Mouse (Mus musculus) CH12.LX (cell line): Measurements from ENCODE around the gene Ehd1. TPM values are rescaled to one million over a fixed set of nuclear protein-coding genes. Genes with fewer than 3 reads are reported as not detected.

Experiments
- DNase-seq: peaks from one replicate; pipeline ENCODE4 v3.0.0-alpha.2; 2013; ENCODE audit errors: extremely low read depth
- H3K27ac ChIP-seq: 2 replicates; pipeline ENCODE4 v1.5.1; 2012; ENCODE audit warnings: low read depth, mild to moderate bottlenecking, control low read depth, moderate library complexity; ENCODE audit not compliant: insufficient read depth
- H3K27me3 ChIP-seq: replicated peaks from 2 replicates; pipeline ENCODE3; 2012; ENCODE audit warnings: inconsistent platforms
- H3K36me3 ChIP-seq, 2 experiments: replicated peaks in 1 of 2; 2 replicates each; pipeline versions ENCODE3 to v1.6.1; 2012; ENCODE audit warnings: inconsistent platforms in 1 of 2, low read length in 1 of 2, mild to moderate bottlenecking in 1 of 2, mixed read lengths in 1 of 2, moderate library complexity in 1 of 2; ENCODE audit not compliant: control insufficient read depth in 1 of 2, insufficient read depth in 1 of 2
- H3K4me1 ChIP-seq, 2 experiments: 2 replicates each; pipeline ENCODE4 v1.6.1; 2012; ENCODE audit warnings: inconsistent platforms in 1 of 2, moderate library complexity in 1 of 2; ENCODE audit not compliant: insufficient read depth in 2 of 2, control insufficient read depth in 1 of 2
- H3K4me2 ChIP-seq: 2 replicates; pipeline ENCODE4 v1.6.1; 2012; ENCODE audit warnings: low read depth, mild to moderate bottlenecking, control low read depth; ENCODE audit not compliant: poor library complexity, insufficient read depth, severe bottlenecking
- H3K4me3 ChIP-seq, 3 experiments: fragments of 150-350 bp in 1 of 3; sonication (generic) in 1 of 3; replicated peaks in 1 of 3; 2 replicates each; pipeline versions ENCODE3 to v1.5.1; 2011 to 2012; ENCODE audit warnings: low read depth in 2 of 3, low read length in 2 of 3, mild to moderate bottlenecking in 2 of 3, moderate library complexity in 2 of 3, control low read depth in 1 of 3, improper control_type of control experiment in 1 of 3, inconsistent platforms in 1 of 3, mixed read lengths in 1 of 3; ENCODE audit not compliant: poor library complexity in 1 of 3
- H3K79me2 ChIP-seq: replicated peaks from 2 replicates; pipeline ENCODE4 v1.6.1; 2012; ENCODE audit warnings: mild to moderate bottlenecking, moderate library complexity; ENCODE audit not compliant: control insufficient read depth, poor library complexity, insufficient read depth, severe bottlenecking; ENCODE audit errors: extremely low read depth
- H3K9ac ChIP-seq: 2 replicates; pipeline ENCODE4 v1.6.1; 2012; ENCODE audit warnings: low read depth, mild to moderate bottlenecking, control low read depth, moderate library complexity; ENCODE audit not compliant: insufficient read depth
- H3K9me3 ChIP-seq: replicated peaks from 2 replicates; pipeline ENCODE3; 2012; ENCODE audit warnings: low read length, inconsistent platforms, mixed read lengths
- BHLHE40 ChIP-seq: IDR thresholded peaks from 2 replicates; pipeline ENCODE4 v1.6.1; 2011; ENCODE audit warnings: mild to moderate bottlenecking, low read depth, low read length, improper control_type of control experiment
- CTCF ChIP-seq, 2 experiments: IDR thresholded peaks in 1 of 2; conservative IDR thresholded peaks in 1 of 2; 2 replicates each; pipeline ENCODE4 v1.5.1; 2011 to 2012; ENCODE audit warnings: low read depth in 2 of 2, low read length in 2 of 2, improper control_type of control experiment in 1 of 2, inconsistent platforms in 1 of 2, mild to moderate bottlenecking in 1 of 2, moderate library complexity in 1 of 2
- E2F4 ChIP-seq: IDR thresholded peaks from 2 replicates; pipeline ENCODE4 v1.6.1; 2011; ENCODE audit warnings: low read depth, low read length, improper control_type of control experiment; ENCODE audit not compliant: insufficient replicate concordance
- JUND ChIP-seq: conservative IDR thresholded peaks from 2 replicates; pipeline ENCODE4 v1.6.1; 2011; ENCODE audit warnings: low read depth, low read length, improper control_type of control experiment
- MAX ChIP-seq: IDR thresholded peaks from 2 replicates; pipeline ENCODE4 v1.6.1; 2011; ENCODE audit warnings: low read length, improper control_type of control experiment
- MEF2A ChIP-seq: IDR thresholded peaks from 2 replicates; pipeline ENCODE4 v1.6.1; 2014; ENCODE audit warnings: low read depth, mild to moderate bottlenecking, inconsistent platforms, low read length, improper control_type of control experiment, borderline replicate concordance
- MXI1 ChIP-seq: IDR thresholded peaks from 2 replicates; pipeline ENCODE4 v1.6.1; 2011; ENCODE audit warnings: mild to moderate bottlenecking, low read depth, low read length, improper control_type of control experiment
- PAX5 ChIP-seq: IDR thresholded peaks from 2 replicates; pipeline ENCODE4 v1.6.1; 2012; ENCODE audit warnings: low read length, inconsistent platforms, mixed read lengths
- SIN3A ChIP-seq: IDR thresholded peaks from 2 replicates; pipeline ENCODE4 v1.6.1; 2012; ENCODE audit warnings: low read length, improper control_type of control experiment, inconsistent platforms
- SMC3 ChIP-seq: IDR thresholded peaks from 2 replicates; pipeline ENCODE4 v1.6.1; 2011; ENCODE audit warnings: low read depth, low read length, improper control_type of control experiment
- USF1 ChIP-seq: IDR thresholded peaks from 2 replicates; pipeline ENCODE4 v1.6.1; 2014; ENCODE audit warnings: low read depth, mild to moderate bottlenecking, inconsistent platforms, low read length, improper control_type of control experiment
- USF2 ChIP-seq: conservative IDR thresholded peaks from 2 replicates; pipeline ENCODE4 v1.6.1; 2011; ENCODE audit warnings: low read depth, low read length, improper control_type of control experiment
- ZC3H11A ChIP-seq: IDR thresholded peaks from 2 replicates; pipeline ENCODE4 v1.6.1; 2012; ENCODE audit warnings: low read depth, mild to moderate bottlenecking, inconsistent platforms, low read length, improper control_type of control experiment
- ZKSCAN1 ChIP-seq: IDR thresholded peaks from 2 replicates; pipeline ENCODE4 v1.6.1; 2012; ENCODE audit warnings: low read depth, inconsistent platforms, low read length, improper control_type of control experiment, borderline replicate concordance
- ZMIZ1 ChIP-seq: IDR thresholded peaks from 2 replicates; pipeline ENCODE4 v1.6.1; 2012; ENCODE audit warnings: low read depth, mild to moderate bottlenecking, inconsistent platforms, low read length, improper control_type of control experiment
- ZNF384 ChIP-seq: IDR thresholded peaks from 2 replicates; pipeline ENCODE4 v1.6.1; 2012; ENCODE audit warnings: low read depth, low read length, improper control_type of control experiment, inconsistent platforms
- dilution Hi-C: fragments of 300-500 bp; cut with MboI; formaldehyde crosslinking; loops from 2 replicates; pipeline ENCODE4 v1.14.3; 2020; ENCODE audit warnings: low sequenced_read_pairs; ENCODE audit not compliant: extremely low pct_unique_long_range_greater_than_20kb, extremely low pct_ligation_motif_present
- in situ Hi-C: fragments of 300-500 bp; cut with MboI; formaldehyde crosslinking; loops from 3 replicates; pipeline ENCODE4 v1.14.3; 2019; ENCODE audit warnings: low sequenced_read_pairs, low pct_ligation_motif_present, low pct_unique_long_range_greater_than_20kb, mixed read lengths
- polyA plus RNA-seq: library from polyadenylated mRNA; unstranded; fragments of >175 nt; gene quantifications from 2 replicates; pipeline ENCODE4 v1.2.1, GENCODE M21; 2012; ENCODE audit warnings: low read depth; ENCODE audit not compliant: insufficient read length
- total RNA-seq, 2 experiments: library from RNA; depleted of rRNA; stranded (reverse); fragments of 300-350 nt in 1 of 2; fragments of >200 nt in 1 of 2; gene quantifications; 2 replicates each; pipeline ENCODE4 v1.2.3; 2012 to 2014

Gene Ehd1
- total and polyA plus RNA-seq, 3 experiments = 131 to 400 (median 245) TPM

DNA sequence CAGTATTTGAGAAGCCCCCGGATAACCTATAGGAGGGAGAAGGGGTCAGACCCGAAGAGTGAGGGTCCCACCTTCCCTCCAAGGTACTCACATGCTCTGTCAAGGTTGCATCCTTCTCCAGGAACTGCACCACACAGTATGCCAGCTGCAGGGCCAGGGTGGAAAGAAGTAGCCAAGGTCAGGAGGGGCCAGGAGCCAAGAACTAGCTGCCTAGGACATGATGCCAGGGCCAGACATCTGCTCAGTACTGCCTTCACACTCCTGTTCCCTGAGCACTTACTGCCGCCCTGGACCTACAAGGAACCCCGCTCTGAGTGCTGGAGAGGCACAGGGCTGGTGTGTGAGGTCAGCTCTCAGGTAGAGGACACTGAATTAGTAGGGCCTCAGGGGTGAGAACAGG is 46.1 kb upstream of the Ehd1 start:
- H3K27me3 ChIP-seq = no peaks in the 10 kb centered on the region
- TF ChIP-seq USF2 = no peak
- no peak for TF ChIP-seq PAX5
- no peak for TF ChIP-seq MXI1
- TF ChIP-seq E2F4 = no peak
- TF ChIP-seq BHLHE40 = no peak
- TF ChIP-seq USF1 = no peak
- TF ChIP-seq SIN3A = no peak
- no peak for TF ChIP-seq SMC3
- no peak for TF ChIP-seq JUND
- TF ChIP-seq ZNF384 = no peak
- no peak for TF ChIP-seq MEF2A
- TF ChIP-seq, all 38 proteins: peak for 0
- H3K27ac ChIP-seq = no peak overlapping the region
- in situ Hi-C loops (loop anchor here (5.0 kb wide), 1 partner anchor 73 kb away; no protein-coding TSS in a partner anchor), dilution Hi-C loops (no loop called here)
- peaks cover 14 to 40% of the 10 kb centered on the region in 2 experiments for H3K36me3 ChIP-seq
- no peak overlapping the region for H3K9ac ChIP-seq
- H3K4me1 ChIP-seq = peaks cover 2 to 27% of the 10 kb centered on the region in 2 experiments; a peak in 2 of 4 replicates
- no peak for DNase-seq
- H3K79me2 ChIP-seq = no peaks in the 10 kb centered on the region
- no peak overlapping the region for H3K4me2 ChIP-seq
- no peak overlapping the region for H3K4me3 ChIP-seq
- H3K9me3 ChIP-seq = no peaks in the 10 kb centered on the region

GRCm38 (mm10) chr19:6231036-6231435 is 45.5 kb upstream of the Ehd1 start:
- dilution Hi-C loops (no loop called here), in situ Hi-C loops (loop anchor here (5.0 kb wide), 1 partner anchor 74 kb away; no protein-coding TSS in a partner anchor)
- Histone ChIP-seq H3K27me3 (no peaks in the 10 kb centered on the region), H3K27ac (no peak overlapping the region), H3K9me3 (no peaks in the 10 kb centered on the region), H3K4me1 (peaks cover 2 to 24% of the 10 kb centered on the region in 2 experiments; a peak in 2 of 4 replicates), H3K9ac (no peak overlapping the region), H3K4me2 (no peak overlapping the region), H3K79me2 (no peaks in the 10 kb centered on the region), H3K4me3 (no peak overlapping the region), H3K36me3 (peaks cover 14 to 40% of the 10 kb centered on the region in 2 experiments)
- no peak for TF ChIP-seq ZMIZ1
- TF ChIP-seq MAX = no peak
- TF ChIP-seq ZKSCAN1 = no peak
- no peak for TF ChIP-seq ZC3H11A
- TF ChIP-seq CTCF (conservative IDR thresholded peaks at IDR 0.05 in 1 of 2, IDR thresholded peaks at IDR 0.05 in 1 of 2; ENCODE audit: low read depth in 2 of 2, low read length in 2 of 2) = no peak
- DNase-seq = no peak
